Mouse (Mus musculus): Measurements from ENCODE around the gene Dock10. TPM values are rescaled to one million over a fixed set of nuclear protein-coding genes. Genes with fewer than 3 reads are reported as not detected.

Gene Dock10
- polyA plus RNA-seq, 1 experiment from 2014 or later, result 5.0 TPM

DNA sequence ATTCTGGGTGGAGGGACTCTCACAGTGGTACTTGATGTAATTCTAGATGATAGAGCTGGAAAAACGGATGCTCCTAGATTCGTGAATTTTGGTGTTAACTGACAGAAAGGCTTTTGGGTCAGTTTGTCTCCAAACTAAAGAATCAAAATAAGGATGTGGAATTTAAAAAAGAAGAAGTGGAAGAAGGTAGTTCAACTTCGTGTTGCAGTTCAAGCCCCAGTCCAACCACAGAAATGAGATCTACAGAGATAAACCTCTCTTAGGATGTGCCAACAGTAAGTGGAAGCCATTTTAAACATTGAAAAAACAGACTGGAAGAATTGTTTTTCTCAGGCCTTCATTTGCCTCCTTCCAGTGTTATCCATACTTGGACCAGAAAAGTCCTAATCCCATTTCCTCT, 111.7 kb downstream of the Dock10 start:
- 84% methylated on average over 3 of the region's 3 CpGs for WGBS
- H3K36me3 ChIP-seq, result no peaks in the 10 kb centered on the region
- H3K4me3 ChIP-seq, result no peak overlapping the region
- no peak overlapping the region for H3K4me2 ChIP-seq
- no peak overlapping the region for H3K9ac ChIP-seq
- ATAC-seq (ENCODE audit: low read depth), result no peak
- H3K9me3 ChIP-seq, result no peaks in the 10 kb centered on the region
- no peak overlapping the region for H3K27ac ChIP-seq (replicated peaks)
- H3K27me3 ChIP-seq, result no peaks in the 10 kb centered on the region
- no peaks in the 10 kb centered on the region for H3K4me1 ChIP-seq (replicated peaks)

DNA sequence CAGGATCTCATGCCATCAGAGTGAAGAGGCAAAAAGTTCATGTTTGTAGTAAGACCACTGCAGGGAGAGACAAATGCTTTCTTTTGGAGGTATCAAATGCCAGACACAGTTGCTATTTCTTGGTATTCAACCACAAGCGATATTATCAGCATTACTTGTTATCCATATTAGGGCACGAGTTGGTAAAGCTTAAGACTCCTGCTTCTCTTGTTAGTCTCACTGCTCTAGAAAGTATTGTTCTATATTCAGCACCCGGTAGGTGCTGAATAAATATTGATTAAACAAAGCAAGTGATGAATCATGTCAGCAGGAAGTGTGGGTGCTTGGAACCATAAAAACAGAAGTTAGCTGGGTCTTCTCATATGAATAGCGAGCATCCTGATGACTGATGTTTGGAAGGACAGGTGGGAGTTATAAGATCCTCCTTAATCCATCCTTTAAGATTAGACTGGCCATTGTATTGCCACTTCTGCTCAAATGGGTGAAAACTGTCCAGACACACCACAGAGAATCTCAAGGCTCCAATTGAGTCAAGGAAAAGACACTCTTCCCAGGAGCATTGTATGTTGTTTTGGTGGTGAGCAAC, 114.4 kb downstream of the Dock10 start:
- Histone ChIP-seq H3K36me3 (no peaks in the 10 kb centered on the region), H3K9ac (no peak overlapping the region), H3K27me3 (no peaks in the 10 kb centered on the region), H3K4me1 (replicated peaks) (no peaks in the 10 kb centered on the region), H3K9me3 (0 out of 2 replicates have a peak, but pooled peaks cover 2% of the 10 kb centered on the region), H3K4me3 (no peak overlapping the region), H3K27ac (replicated peaks) (no peak overlapping the region), H3K4me2 (no peak overlapping the region)
- WGBS, result 91% methylated on average over 4 of the region's 4 CpGs
- ATAC-seq (ENCODE audit: low read depth), result no peak

DNA sequence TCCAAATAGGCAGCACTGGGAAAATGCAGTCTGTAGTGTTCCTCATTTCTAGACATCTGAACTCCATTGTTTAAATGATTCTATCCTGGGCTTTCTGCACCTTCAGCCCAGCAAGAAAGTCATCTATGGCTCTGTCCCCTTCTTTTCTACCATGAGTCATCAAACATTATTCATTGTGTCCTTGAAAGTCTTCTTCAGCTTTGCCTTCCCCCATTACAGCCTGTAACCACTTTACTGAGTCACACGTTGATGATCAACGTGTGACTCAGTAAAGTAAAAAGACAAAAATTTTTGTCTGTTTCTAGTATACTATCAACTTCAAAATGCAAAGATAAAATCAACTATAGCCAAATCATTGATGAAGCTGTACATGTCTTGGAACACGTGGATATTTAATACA, 116.5 kb downstream of the Dock10 start:
- ATAC-seq (ENCODE audit: low read depth), result no peak
- H3K36me3 ChIP-seq, result no peaks in the 10 kb centered on the region

DNA sequence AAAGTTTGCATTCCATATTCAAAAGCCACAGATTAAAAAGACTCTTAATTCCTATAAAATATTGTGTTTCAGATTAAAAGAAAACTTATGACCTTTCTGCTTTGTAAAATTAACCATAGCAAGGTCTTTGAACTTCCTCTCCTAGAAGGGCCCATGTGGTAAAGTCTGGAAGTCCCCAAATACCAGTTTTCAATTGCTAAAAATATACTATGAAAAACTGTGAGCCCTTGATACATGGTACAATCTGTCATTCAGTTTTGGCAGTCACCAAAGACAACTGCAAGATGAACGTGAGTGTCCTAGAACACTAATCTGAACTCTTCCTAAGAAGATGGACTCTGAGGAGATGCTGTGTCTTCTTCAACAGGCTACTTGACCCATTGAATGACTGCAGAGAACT, 117.0 kb downstream of the Dock10 start:
- Histone ChIP-seq H3K27me3 (no peaks in the 10 kb centered on the region), H3K4me1 (replicated peaks) (no peaks in the 10 kb centered on the region), H3K27ac (replicated peaks) (no peak overlapping the region), H3K36me3 (no peaks in the 10 kb centered on the region), H3K4me2 (no peak overlapping the region), H3K9me3 (0 out of 2 replicates have a peak, but pooled peaks cover 2% of the 10 kb centered on the region), H3K4me3 (no peak overlapping the region), H3K9ac (no peak overlapping the region)
- no peak for ATAC-seq (ENCODE audit: low read depth)
- WGBS, result 87% methylated on average over 1 of the region's 1 CpGs

More for the DNA sequence above, 116.5 kb downstream of the Dock10 start:
- Histone ChIP-seq H3K9me3 (0 out of 2 replicates have a peak, but pooled peaks cover 2% of the 10 kb centered on the region), H3K4me3 (no peak overlapping the region), H3K27ac (replicated peaks) (no peak overlapping the region), H3K4me2 (no peak overlapping the region), H3K9ac (no peak overlapping the region), H3K27me3 (no peaks in the 10 kb centered on the region), H3K4me1 (replicated peaks) (no peaks in the 10 kb centered on the region)
- WGBS, result 89% methylated on average over 3 of the region's 3 CpGs

DNA sequence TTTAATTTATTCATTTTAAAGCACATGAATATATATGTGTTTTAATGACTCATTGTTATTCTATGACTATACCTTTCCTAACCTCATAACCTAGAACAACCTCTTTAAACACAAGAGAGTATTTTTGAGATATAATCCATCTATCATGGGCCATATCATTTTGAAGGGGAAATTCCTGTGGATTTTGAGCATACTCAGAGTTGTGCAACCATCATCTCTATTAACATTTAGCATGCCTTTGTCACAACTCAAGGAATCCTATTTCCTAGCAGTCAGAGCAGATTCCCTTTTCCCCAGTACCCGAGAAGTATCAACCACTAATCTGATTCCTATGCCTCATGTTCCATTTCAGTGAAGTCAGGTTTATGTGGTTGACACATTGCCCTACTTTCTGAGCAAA, 118.8 kb downstream of the Dock10 start:
- WGBS, result 86% methylated on average over 1 of the region's 1 CpGs
- H3K9me3 ChIP-seq, result 0 out of 2 replicates have a peak, but pooled peaks cover 2% of the 10 kb centered on the region
- H3K27me3 ChIP-seq, result no peaks in the 10 kb centered on the region
- no peaks in the 10 kb centered on the region for H3K4me1 ChIP-seq (replicated peaks)
- ATAC-seq (ENCODE audit: low read depth), result no peak
- no peak overlapping the region for H3K4me2 ChIP-seq
- H3K9ac ChIP-seq, result no peak overlapping the region
- no peak overlapping the region for H3K27ac ChIP-seq (replicated peaks)
- no peak overlapping the region for H3K4me3 ChIP-seq
- H3K36me3 ChIP-seq, result no peaks in the 10 kb centered on the region

DNA sequence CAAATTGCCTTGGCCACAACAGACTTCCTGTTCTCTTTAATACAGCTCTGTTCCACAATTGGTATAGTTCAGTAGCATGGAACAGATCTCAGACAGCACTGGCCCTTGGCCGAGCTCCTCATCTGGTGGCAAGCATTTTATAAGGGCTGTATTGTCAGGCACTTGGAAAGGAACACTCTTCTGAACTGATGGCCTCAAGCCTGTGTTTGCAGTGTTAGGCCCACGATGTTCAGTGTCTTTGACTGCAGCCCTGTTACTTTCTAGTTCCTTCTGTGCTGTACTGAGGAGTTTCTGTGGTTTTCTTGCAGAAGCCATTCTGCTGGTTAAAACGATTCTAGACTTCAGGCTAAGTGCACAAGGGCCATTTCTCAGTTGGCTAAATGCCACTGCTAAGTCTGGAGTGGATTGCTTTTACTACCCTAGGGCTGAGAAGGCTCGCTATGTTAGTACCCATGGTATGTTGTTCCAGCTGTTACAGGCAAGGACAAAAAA, 121.1 kb downstream of the Dock10 start:
- Histone ChIP-seq H3K4me1 (replicated peaks) (no peaks in the 10 kb centered on the region), H3K27ac (replicated peaks) (no peak overlapping the region), H3K9ac (no peak overlapping the region), H3K4me2 (no peak overlapping the region), H3K9me3 (0 out of 2 replicates have a peak, but pooled peaks cover 2% of the 10 kb centered on the region), H3K27me3 (no peaks in the 10 kb centered on the region), H3K4me3 (no peak overlapping the region), H3K36me3 (no peaks in the 10 kb centered on the region)
- WGBS, result 68% methylated on average over 4 of the region's 4 CpGs
- no peak for ATAC-seq (ENCODE audit: low read depth)

DNA sequence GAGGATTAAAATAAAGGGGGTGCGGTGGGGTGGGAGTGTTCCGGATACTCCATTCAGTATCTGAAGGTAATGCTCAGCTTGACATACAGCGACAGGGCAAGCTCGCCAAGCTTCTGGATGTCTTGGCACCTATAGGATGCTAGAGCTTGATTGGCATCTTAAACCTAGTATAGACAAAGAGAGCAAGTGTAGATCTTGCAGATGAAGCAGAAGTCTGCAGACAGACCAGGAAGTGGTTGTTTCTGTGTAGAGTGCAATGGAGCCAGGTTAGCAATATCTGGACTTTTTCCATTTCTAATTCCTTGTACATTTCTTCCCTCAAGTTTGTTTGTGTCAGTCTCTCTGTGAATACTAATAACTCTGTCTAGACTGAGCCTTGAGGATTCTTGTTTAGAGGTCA, 122.5 kb downstream of the Dock10 start:
- no peak overlapping the region for H3K9ac ChIP-seq
- no peak overlapping the region for H3K4me3 ChIP-seq
- H3K27me3 ChIP-seq, result no peaks in the 10 kb centered on the region
- no peaks in the 10 kb centered on the region for H3K36me3 ChIP-seq
- H3K4me2 ChIP-seq, result no peak overlapping the region
- ATAC-seq (ENCODE audit: low read depth), result no peak
- 95% methylated on average over 4 of the region's 4 CpGs for WGBS
- H3K4me1 ChIP-seq (replicated peaks), result peaks cover 5% of the 10 kb centered on the region
- no peak overlapping the region for H3K27ac ChIP-seq (replicated peaks)
- 0 out of 2 replicates have a peak, but pooled peaks cover 2% of the 10 kb centered on the region for H3K9me3 ChIP-seq

DNA sequence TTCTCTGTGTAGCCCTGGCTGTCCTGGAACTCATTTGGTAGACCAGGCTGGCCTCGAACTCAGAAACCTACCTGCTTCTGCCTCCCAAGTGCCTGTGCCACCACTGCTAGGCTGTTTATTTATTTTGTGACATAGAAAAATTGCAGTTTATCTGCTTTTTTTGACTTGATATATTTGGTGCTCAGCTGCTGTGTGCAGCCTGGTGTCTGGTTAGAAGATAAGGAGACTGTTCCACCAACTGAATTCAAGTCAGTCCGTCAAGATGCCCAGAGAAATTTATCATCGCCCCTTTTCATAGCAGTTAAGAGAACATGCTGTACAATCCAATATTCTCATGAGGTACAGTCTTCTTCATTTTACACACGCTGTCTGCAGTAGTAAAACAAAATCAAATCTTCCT, 124.8 kb downstream of the Dock10 start:
- ATAC-seq (ENCODE audit: low read depth), result no peak
- Histone ChIP-seq H3K27ac (replicated peaks) (no peak overlapping the region), H3K36me3 (no peaks in the 10 kb centered on the region), H3K4me3 (no peak overlapping the region), H3K9me3 (no peaks in the 10 kb centered on the region), H3K9ac (no peak overlapping the region), H3K4me2 (no peak overlapping the region), H3K27me3 (no peaks in the 10 kb centered on the region), H3K4me1 (replicated peaks) (peaks cover 17% of the 10 kb centered on the region)
- 85% methylated on average over 4 of the region's 4 CpGs for WGBS

DNA sequence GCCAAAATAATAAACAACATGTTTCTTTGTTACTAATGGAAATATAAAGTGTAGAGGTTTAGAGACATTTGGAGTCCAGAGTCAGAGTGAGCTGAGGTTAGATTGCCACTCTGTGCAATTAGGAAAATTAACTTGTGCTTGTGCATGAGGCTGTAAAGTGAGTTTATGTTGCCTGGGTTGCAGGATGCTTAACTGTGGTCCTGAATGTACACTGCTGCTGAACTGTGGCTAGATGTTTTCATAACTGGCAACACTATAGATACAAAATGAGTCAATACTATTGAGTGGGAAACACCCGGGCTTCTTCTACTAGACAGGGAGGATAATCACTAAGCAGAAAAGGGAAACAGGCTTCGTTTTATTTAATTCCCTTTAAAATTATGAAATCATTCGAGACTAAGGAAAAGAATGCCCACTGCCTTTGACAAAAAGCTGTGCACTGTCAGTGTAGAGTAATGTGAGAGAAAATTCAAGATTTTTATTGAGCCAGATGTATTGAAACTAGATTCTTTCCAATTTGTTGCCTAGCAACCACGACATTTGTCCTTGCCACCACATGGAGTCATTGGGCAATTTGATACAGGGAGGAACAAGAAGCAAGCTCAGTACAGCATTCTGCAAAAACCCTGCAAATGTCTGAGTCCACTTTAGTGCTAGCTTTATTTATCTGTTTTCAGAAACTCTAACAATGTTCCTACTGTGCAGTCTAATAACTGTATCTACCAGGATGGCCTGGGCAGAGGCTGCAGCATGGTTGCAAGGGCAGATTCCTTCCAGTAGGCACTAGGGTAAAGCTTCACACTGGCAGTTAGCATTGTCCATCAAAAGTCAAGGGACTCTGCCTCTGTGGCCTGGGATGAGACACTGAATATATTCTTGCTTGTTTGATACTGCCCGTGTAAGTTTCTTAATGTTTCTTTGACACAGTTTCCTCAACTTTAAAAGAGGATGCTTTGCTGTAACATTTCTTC, 127.9 kb downstream of the Dock10 start:
- Histone ChIP-seq H3K27ac (replicated peaks) (peak overlapping the region; percentile 49), H3K4me3 (no peak overlapping the region), H3K9ac (no peak overlapping the region), H3K27me3 (no peaks in the 10 kb centered on the region), H3K9me3 (no peaks in the 10 kb centered on the region), H3K36me3 (no peaks in the 10 kb centered on the region), H3K4me2 (peak overlapping the region; percentile 6; the same call in 1 of the 2 replicates), H3K4me1 (replicated peaks) (peaks cover 17% of the 10 kb centered on the region)
- 29% methylated on average over 5 of the region's 5 CpGs for WGBS
- peak; percentile 71 for ATAC-seq (ENCODE audit: low read depth)

DNA sequence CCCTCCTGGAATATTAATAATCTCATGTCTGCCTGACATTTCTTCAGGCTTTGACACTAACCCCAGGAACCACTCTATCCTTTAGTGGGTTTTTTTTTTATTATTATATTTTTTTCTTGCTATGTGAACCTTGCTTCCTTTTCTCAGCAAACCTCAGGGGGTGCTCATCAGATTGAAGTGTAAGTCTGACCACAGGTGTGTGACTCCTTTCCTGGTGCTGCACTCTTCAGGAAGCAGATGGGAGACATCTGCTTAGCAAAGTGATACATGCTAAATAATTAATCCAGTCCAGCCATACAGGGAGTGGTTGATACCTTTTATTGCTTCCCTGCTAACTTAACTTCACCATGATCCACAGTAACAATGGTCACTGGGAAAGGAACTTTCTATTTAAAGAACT, 130.3 kb downstream of the Dock10 start:
- H3K27me3 ChIP-seq, result no peaks in the 10 kb centered on the region
- no peak overlapping the region for H3K27ac ChIP-seq (replicated peaks)
- H3K36me3 ChIP-seq, result no peaks in the 10 kb centered on the region
- H3K4me1 ChIP-seq (replicated peaks), result peaks cover 21% of the 10 kb centered on the region
- H3K9ac ChIP-seq, result no peak overlapping the region
- H3K4me2 ChIP-seq, result no peak overlapping the region
- ATAC-seq (ENCODE audit: low read depth), result no peak
- H3K9me3 ChIP-seq, result no peaks in the 10 kb centered on the region
- no peak overlapping the region for H3K4me3 ChIP-seq

DNA sequence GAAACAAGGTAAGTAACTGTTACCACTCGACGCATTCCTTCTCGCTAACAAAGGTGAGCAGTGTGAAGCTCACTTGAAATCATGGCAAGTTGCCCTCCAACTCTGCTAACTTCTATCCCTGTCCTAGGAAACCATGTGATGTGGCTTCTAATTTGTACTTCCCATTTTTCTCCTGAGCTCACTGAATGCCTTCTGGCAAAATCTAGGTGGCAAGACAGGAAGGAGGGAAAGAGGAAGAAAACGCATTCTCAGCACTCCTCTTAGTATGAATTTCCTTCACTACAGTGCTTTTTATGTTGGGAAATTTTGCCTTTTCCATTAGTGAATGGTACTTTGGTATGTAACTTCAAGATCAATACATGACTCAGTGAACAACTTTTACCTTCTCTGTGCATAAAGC, 131.5 kb downstream of the Dock10 start:
- 88% methylated on average over 4 of the region's 4 CpGs for WGBS
- H3K9me3 ChIP-seq, result no peaks in the 10 kb centered on the region
- ATAC-seq (ENCODE audit: low read depth), result no peak
- peaks cover 21% of the 10 kb centered on the region for H3K4me1 ChIP-seq (replicated peaks)
- H3K27ac ChIP-seq (replicated peaks), result no peak overlapping the region
- H3K27me3 ChIP-seq, result no peaks in the 10 kb centered on the region
- H3K36me3 ChIP-seq, result no peaks in the 10 kb centered on the region
- no peak overlapping the region for H3K9ac ChIP-seq
- H3K4me3 ChIP-seq, result no peak overlapping the region
- H3K4me2 ChIP-seq, result no peak overlapping the region

DNA sequence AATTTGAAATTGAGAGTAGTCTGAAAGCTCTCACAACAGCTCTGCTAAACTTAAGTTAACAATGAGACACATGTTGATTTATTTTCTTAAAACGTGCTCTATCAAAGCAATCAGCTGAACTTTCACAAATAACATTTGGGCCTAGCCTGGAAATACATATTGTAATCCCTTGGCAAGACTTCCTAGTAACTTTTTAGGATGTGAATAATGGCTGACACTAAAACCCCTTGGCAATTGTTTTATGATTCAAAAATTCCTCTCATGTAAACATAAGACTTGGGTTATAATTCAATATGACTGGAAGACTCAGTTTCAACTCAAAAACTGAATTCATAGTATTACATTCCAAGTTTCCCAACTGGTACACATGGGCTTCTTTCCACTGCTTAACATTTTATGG, 133.0 kb downstream of the Dock10 start:
- H3K4me3 ChIP-seq, result no peak overlapping the region
- no peak overlapping the region for H3K4me2 ChIP-seq
- H3K27ac ChIP-seq (replicated peaks), result no peak overlapping the region
- H3K9me3 ChIP-seq, result no peaks in the 10 kb centered on the region
- H3K36me3 ChIP-seq, result no peaks in the 10 kb centered on the region
- ATAC-seq (ENCODE audit: low read depth), result no peak
- WGBS, result 71% methylated on average over 1 of the region's 1 CpGs
- H3K27me3 ChIP-seq, result no peaks in the 10 kb centered on the region
- no peak overlapping the region for H3K9ac ChIP-seq
- H3K4me1 ChIP-seq (replicated peaks), result peaks cover 12% of the 10 kb centered on the region
